Comparison of ENCODE assay signal across 8 mouse cellular contexts in the genomic region with DNA sequence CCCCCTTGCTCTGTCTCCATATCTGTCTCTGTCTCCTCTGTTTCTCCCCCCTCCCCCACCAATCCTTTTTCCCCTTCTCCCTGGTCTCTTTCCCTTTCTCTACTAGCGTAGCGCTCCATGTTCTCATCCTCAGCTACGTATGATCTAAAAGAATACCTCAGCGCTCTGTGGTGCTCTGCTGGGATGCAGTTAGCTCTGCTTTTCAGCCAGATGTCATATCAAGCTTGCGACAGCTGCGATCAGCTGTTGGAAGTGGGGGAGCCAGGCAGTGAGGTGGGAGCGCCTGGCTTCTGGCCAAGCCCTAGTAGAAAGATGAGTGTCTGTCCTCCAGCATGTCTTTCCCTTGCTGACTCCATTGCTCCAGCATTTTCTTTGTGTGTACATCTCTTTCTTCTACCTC.
DNase-seq lines count a peak whose midpoint lies in the region; ATAC-seq and TF ChIP-seq lines count a peak whose summit lies in the region.

No protein-coding gene starts in this region.

- no peak for TF ChIP-seq CTCF in stomach, postnatal 0 days (IDR thresholded peaks at IDR 0.05; ENCODE audit: low read depth)

- no peak overlapping the region for H3K9ac ChIP-seq in forebrain, embryonic 14.5 days (ENCODE audit: low read length)
- H3K9ac ChIP-seq in forebrain, embryonic 12.5 days: no peak overlapping the region
- H3K9ac ChIP-seq in limb, embryonic 13.5 days: no peak overlapping the region
- H3K9ac ChIP-seq in stomach, postnatal 0 days (ENCODE audit: low read length): no peak overlapping the region

- no peak overlapping the region for H3K4me3 ChIP-seq in forebrain, embryonic 14.5 days (ENCODE audit: low read depth, low read length)
- no peak overlapping the region for H3K4me3 ChIP-seq in forebrain, embryonic 12.5 days (replicated peaks)
- H3K4me3 ChIP-seq in limb, embryonic 13.5 days: no peak overlapping the region
- no peak overlapping the region for H3K4me3 ChIP-seq in stomach, postnatal 0 days (ENCODE audit: low read depth, low read length)

- ATAC-seq in forebrain, embryonic 14.5 days: peak; percentile 70; the same call in 1 of the 2 replicates
- ATAC-seq in forebrain, embryonic 12.5 days (ENCODE audit: low FRiP score): no peak
- ATAC-seq in limb, embryonic 13.5 days (ENCODE audit: low FRiP score, low read depth): peak; percentile 79
- no peak for ATAC-seq in stomach, postnatal 0 days (ENCODE audit: low FRiP score, low TSS enrichment)
- no peak for ATAC-seq in CD4-positive, CD25-positive, alpha-beta regulatory T cell, adult 4 months

- no peaks in the 10 kb centered on the region for H3K9me3 ChIP-seq in forebrain, embryonic 14.5 days (replicated peaks; ENCODE audit: control insufficient read depth, low read length)
- H3K9me3 ChIP-seq in forebrain, embryonic 12.5 days: no peaks in the 10 kb centered on the region
- H3K9me3 ChIP-seq in limb, embryonic 13.5 days: no peaks in the 10 kb centered on the region
- no peaks in the 10 kb centered on the region for H3K9me3 ChIP-seq in stomach, postnatal 0 days (ENCODE audit: control insufficient read depth, low read length)

- TF ChIP-seq EP300 in stomach, postnatal 0 days (optimal IDR thresholded peaks at IDR 0.05): no peak

- no peaks in the 10 kb centered on the region for H3K36me3 ChIP-seq in forebrain, embryonic 14.5 days (ENCODE audit: control insufficient read depth, insufficient read depth, low read length)
- no peaks in the 10 kb centered on the region for H3K36me3 ChIP-seq in forebrain, embryonic 12.5 days (replicated peaks)
- no peaks in the 10 kb centered on the region for H3K36me3 ChIP-seq in limb, embryonic 13.5 days
- H3K36me3 ChIP-seq in stomach, postnatal 0 days (ENCODE audit: control insufficient read depth, insufficient read depth, low read length): no peaks in the 10 kb centered on the region

- no peak overlapping the region for H3K27ac ChIP-seq in forebrain, embryonic 14.5 days (ENCODE audit: low read depth, low read length)
- H3K27ac ChIP-seq in forebrain, embryonic 12.5 days: no peak overlapping the region
- H3K27ac ChIP-seq in limb, embryonic 13.5 days: no peak overlapping the region
- no peak overlapping the region for H3K27ac ChIP-seq in stomach, postnatal 0 days (replicated peaks)

- H3K27me3 ChIP-seq in forebrain, embryonic 14.5 days (replicated peaks; ENCODE audit: control insufficient read depth, insufficient read depth, low read length): no peaks in the 10 kb centered on the region
- H3K27me3 ChIP-seq in forebrain, embryonic 12.5 days: no peaks in the 10 kb centered on the region
- no peaks in the 10 kb centered on the region for H3K27me3 ChIP-seq in limb, embryonic 13.5 days
- no peaks in the 10 kb centered on the region for H3K27me3 ChIP-seq in stomach, postnatal 0 days (ENCODE audit: control insufficient read depth, insufficient read depth, low read length)

- no peaks in the 10 kb centered on the region for H3K4me1 ChIP-seq in forebrain, embryonic 14.5 days (ENCODE audit: control insufficient read depth, insufficient read depth, low read length)
- peaks cover 6% of the 10 kb centered on the region; the same call in 1 of the 2 replicates for H3K4me1 ChIP-seq in forebrain, embryonic 12.5 days
- H3K4me1 ChIP-seq in limb, embryonic 13.5 days: peaks cover 5% of the 10 kb centered on the region; the same call in 1 of the 2 replicates
- no peaks in the 10 kb centered on the region for H3K4me1 ChIP-seq in stomach, postnatal 0 days (replicated peaks; ENCODE audit: control insufficient read depth, insufficient read depth)

- no peak overlapping the region for H3K4me2 ChIP-seq in forebrain, embryonic 14.5 days (ENCODE audit: low read length)
- no peak overlapping the region for H3K4me2 ChIP-seq in forebrain, embryonic 12.5 days
- H3K4me2 ChIP-seq in limb, embryonic 13.5 days (replicated peaks): no peak overlapping the region
- H3K4me2 ChIP-seq in stomach, postnatal 0 days (replicated peaks; ENCODE audit: low read depth): 0 out of 2 replicates have a peak overlapping the region, but pooled peaks have one; percentile 11

- DNase-seq in forebrain, embryonic 14.5 days (ENCODE audit: low spot score): peak; percentile 54
- peak; percentile 54 for DNase-seq in testis, postnatal 10 days (ENCODE audit: low spot score)
- no peak for DNase-seq in testis, postnatal 14 days (ENCODE audit: low spot score)
- DNase-seq in stomach, postnatal 0 days (ENCODE audit: low spot score): peak; percentile 19
- DNase-seq in yolk sac, embryonic 10.5 days (ENCODE audit: low spot score): no peak

- 81% methylated on average over 7 of the region's 7 CpGs for WGBS in forebrain, embryonic 14.5 days
- 82% methylated on average over 7 of the region's 7 CpGs for whole genome bisulfite sequencing in forebrain, embryonic 12.5 days
- WGBS in limb, embryonic 13.5 days: 66% methylated on average over 7 of the region's 7 CpGs
- WGBS in stomach, postnatal 0 days: 52% methylated on average over 7 of the region's 7 CpGs

Comparison
In these comparisons a context has a peak if more than half of its experiments do, and no peak if none do; other contexts are left out.
1. ATAC-seq: peak in forebrain, embryonic 14.5 days (single experiment) and limb, embryonic 13.5 days (single experiment); none in forebrain, embryonic 12.5 days (single experiment), stomach, postnatal 0 days (single experiment) and CD4-positive, CD25-positive, alpha-beta regulatory T cell, adult 4 months (single experiment).
2. DNase-seq: peak in forebrain, embryonic 14.5 days (single experiment), testis, postnatal 10 days (single experiment) and stomach, postnatal 0 days (single experiment); none in testis, postnatal 14 days (single experiment) and yolk sac, embryonic 10.5 days (single experiment).